Mouse (Mus musculus) neural tube, embryonic 12.5 days (tissue): ENCODE data around the gene Emilin2. TPM values are rescaled to one million over a fixed set of nuclear protein-coding genes. Genes with fewer than 3 reads are reported as not detected.

Source experiments
- ATAC-seq: fragments of 200-750 bp; cut with Nextera tagmentation; 2 replicates; pipeline ENCODE4 v1.8.0; 2017; ENCODE audit warnings: low read depth, mild to moderate bottlenecking, moderate TSS enrichment, moderate library complexity; ENCODE audit not compliant: low FRiP score
- H3K27ac ChIP-seq: fragments of 300-500 bp; sonication (generic); 2 replicates; pipeline ENCODE4 v1.5.1; 2016
- H3K27me3 ChIP-seq: fragments of 300-500 bp; sonication (generic); replicated peaks from 2 replicates; pipeline ENCODE4 v1.6.1; 2016; ENCODE audit warnings: mild to moderate bottlenecking
- H3K36me3 ChIP-seq: fragments of 300-500 bp; sonication (generic); 2 replicates; pipeline ENCODE4 v1.6.1; 2016; ENCODE audit warnings: mild to moderate bottlenecking
- H3K4me1 ChIP-seq: fragments of 300-500 bp; sonication (generic); 2 replicates; pipeline ENCODE4 v1.6.1; 2016
- H3K4me2 ChIP-seq: fragments of 300-500 bp; sonication (generic); replicated peaks from 2 replicates; pipeline ENCODE4 v1.6.1; 2016; ENCODE audit warnings: mild to moderate bottlenecking
- H3K4me3 ChIP-seq: fragments of 300-500 bp; sonication (generic); 2 replicates; pipeline ENCODE4 v1.5.1; 2016
- H3K9ac ChIP-seq: fragments of 300-500 bp; sonication (generic); 2 replicates; pipeline ENCODE4 v1.6.1; 2016; ENCODE audit warnings: mild to moderate bottlenecking
- H3K9me3 ChIP-seq: fragments of 300-500 bp; sonication (generic); 2 replicates; pipeline ENCODE4 v1.6.1; 2016; ENCODE audit warnings: mild to moderate bottlenecking
- WGBS: fragments of 180-500 bp; shearing (Covaris S2); methylation state at CpG from one replicate; pipeline ENCODE4 v1.1.7; 2016; 5-methylcytosine and 5-hydroxymethylcytosine counted together
- polyA plus RNA-seq: library from polyadenylated mRNA; unstranded; fragments of >200 nt; fragmentation: Nextera tagmentation; extraction: Ambion mirVana; gene quantifications from 2 replicates; pipeline ENCODE4 v1.2.1, GENCODE M21; 2016

Emilin2 gene
- polyA plus RNA-seq, 1 experiment from 2014 or later, result 7.1 TPM

GRCm38 (mm10) chr17:71204809-71205091 is 107.0 kb downstream of the Emilin2 start:
- no peaks in the 10 kb centered on the region for H3K27me3 ChIP-seq
- H3K4me3 ChIP-seq, result no peak overlapping the region
- H3K27ac ChIP-seq, result no peak overlapping the region
- WGBS, result 84% methylated on average over 6 of the region's 6 CpGs
- no peak overlapping the region for H3K9ac ChIP-seq
- H3K36me3 ChIP-seq, result no peaks in the 10 kb centered on the region
- H3K4me2 ChIP-seq, result no peak overlapping the region
- H3K4me1 ChIP-seq, result no peaks in the 10 kb centered on the region; the same call in 1 of the 2 replicates
- H3K9me3 ChIP-seq, result no peaks in the 10 kb centered on the region
- ATAC-seq, result no peak

GRCm38 (mm10) chr17:71203998-71204808 is 107.6 kb downstream of the Emilin2 start:
- Histone ChIP-seq H3K4me3 (no peak overlapping the region), H3K27ac (no peak overlapping the region), H3K9ac (no peak overlapping the region), H3K36me3 (no peaks in the 10 kb centered on the region), H3K9me3 (no peaks in the 10 kb centered on the region), H3K27me3 (no peaks in the 10 kb centered on the region), H3K4me1 (no peaks in the 10 kb centered on the region; the same call in 1 of the 2 replicates), H3K4me2 (no peak overlapping the region)
- ATAC-seq, result no peak
- WGBS, result 94% methylated on average over 9 of the region's 9 CpGs

Other genes with a start within 250 kb of the Emilin2 start
- gene Lpin2, start 129.4 kb downstream of the Emilin2 start, polyA plus RNA-seq, result 32.9 and 36.2 TPM in 2 replicates
- gene Gm4707, start 147.9 kb upstream of the Emilin2 start, polyA plus RNA-seq, result 2.6 and 3.4 TPM in 2 replicates
- gene Smchd1, start 163.4 kb upstream of the Emilin2 start, polyA plus RNA-seq, result 53.1 and 68.2 TPM in 2 replicates
- gene Ndc80, start 214.9 kb upstream of the Emilin2 start, polyA plus RNA-seq, result 31.4 and 33.7 TPM in 2 replicates
- 0.94 and 0.95 TPM in 2 replicates for gene Spdya, start 240.1 kb upstream of the Emilin2 start, polyA plus RNA-seq